Mouse (Mus musculus) liver, embryonic 14.5 days (tissue): ENCODE measurements around the gene Ubxn7. TPM values are rescaled to one million over a fixed set of nuclear protein-coding genes. Genes with fewer than 3 reads are reported as not detected.

Source experiments
- ATAC-seq: fragments of 200-750 bp; cut with Nextera tagmentation; 2 replicates; pipeline ENCODE4 v1.8.0; 2017; ENCODE audit warnings: moderate number of reproducible peaks, mild to moderate bottlenecking, moderate library complexity; ENCODE audit not compliant: insufficient read depth
- DNase-seq, 3 experiments: peaks; one replicate each; pipeline ENCODE4 v3.0.0-alpha.2; 2012 to 2013; ENCODE audit warnings: low read depth in 3 of 3, low spot score in 3 of 3
- H3K27ac ChIP-seq: fragments of 300-500 bp; sonication (generic); 2 replicates; pipeline ENCODE4 v1.5.1; 2014; ENCODE audit warnings: moderate library complexity, mild to moderate bottlenecking, control low read depth, inconsistent platforms
- H3K27me3 ChIP-seq: fragments of 300-500 bp; sonication (generic); 2 replicates; pipeline ENCODE4 v1.6.1; 2014; ENCODE audit warnings: mild to moderate bottlenecking, low read length, moderate library complexity; ENCODE audit not compliant: control insufficient read depth, insufficient read depth
- H3K36me3 ChIP-seq: fragments of 300-500 bp; sonication (generic); replicated peaks from 2 replicates; pipeline ENCODE4 v1.6.1; 2014; ENCODE audit warnings: low read depth; ENCODE audit not compliant: control insufficient read depth, insufficient read depth
- H3K4me1 ChIP-seq, 2 experiments: fragments of 200-500 bp in 1 of 2; fragments of 300-500 bp in 1 of 2; sonication (generic) in 1 of 2; replicated peaks; 2 replicates each; pipeline ENCODE4 v1.6.1; 2012 to 2014; ENCODE audit warnings: antibody characterized with exemption in 1 of 2, inconsistent platforms in 1 of 2, low read length in 1 of 2; ENCODE audit not compliant: control insufficient read depth in 2 of 2, insufficient read depth in 2 of 2
- H3K4me2 ChIP-seq: fragments of 300-500 bp; sonication (generic); 2 replicates; pipeline ENCODE4 v1.6.1; 2014; ENCODE audit warnings: low read depth, mild to moderate bottlenecking, control low read depth, moderate library complexity
- H3K4me3 ChIP-seq, 2 experiments: fragments of 200-500 bp in 1 of 2; fragments of 300-500 bp in 1 of 2; sonication (generic) in 1 of 2; 2 replicates each; pipeline ENCODE4 v1.5.1; 2012 to 2014; ENCODE audit warnings: low read depth in 2 of 2, low read length in 2 of 2, mild to moderate bottlenecking in 2 of 2, control low read depth in 1 of 2, inconsistent platforms in 1 of 2, moderate library complexity in 1 of 2; ENCODE audit not compliant: insufficient read depth in 1 of 2
- H3K9ac ChIP-seq: fragments of 300-500 bp; sonication (generic); replicated peaks from 2 replicates; pipeline ENCODE4 v1.6.1; 2014; ENCODE audit warnings: mild to moderate bottlenecking, control low read depth, moderate library complexity
- H3K9me3 ChIP-seq: fragments of 300-500 bp; sonication (generic); 2 replicates; pipeline ENCODE4 v1.6.1; 2016; ENCODE audit warnings: low read length, mixed read lengths; ENCODE audit not compliant: control insufficient read depth
- CTCF ChIP-seq: IDR thresholded peaks from 2 replicates; pipeline ENCODE4 v1.5.1; 2016; ENCODE audit warnings: antibody characterized with exemption, low read depth, control low read depth
- EP300 ChIP-seq: IDR thresholded peaks from 2 replicates; pipeline ENCODE4 v1.6.1; 2016; ENCODE audit warnings: antibody characterized with exemption, low read depth
- WGBS: fragments of 180-500 bp; shearing (Covaris S2); extraction: QIAGEN DNeasy Blood & Tissue Kit; methylation state at CpG from one replicate; pipeline ENCODE4 v1.1.7; 2014; ENCODE audit not compliant: insufficient replicate concordance; 5-methylcytosine and 5-hydroxymethylcytosine counted together
- polyA plus RNA-seq, 2 experiments: library from polyadenylated mRNA; depleted of rRNA in 1 of 2; stranded (reverse) in 1 of 2; unstranded in 1 of 2; fragments of >200 nt; fragmentation: Nextera tagmentation in 1 of 2; extraction: Ambion mirVana in 1 of 2; gene quantifications; 2 replicates each; pipeline versions ENCODE4 v1.2.1 to v1.2.3; 2012 to 2014

The Ubxn7 gene
- polyA plus RNA-seq, 2 experiments, result 5.1 to 5.4 TPM

- WGBS, result 93% methylated on average over 7 of the region's 7 CpGs
- no peak overlapping the region for H3K4me2 ChIP-seq
These were observed 28.2 kb upstream of the Ubxn7 start for GRCm38 (mm10) chr16:32303886-32304285.

DNA sequence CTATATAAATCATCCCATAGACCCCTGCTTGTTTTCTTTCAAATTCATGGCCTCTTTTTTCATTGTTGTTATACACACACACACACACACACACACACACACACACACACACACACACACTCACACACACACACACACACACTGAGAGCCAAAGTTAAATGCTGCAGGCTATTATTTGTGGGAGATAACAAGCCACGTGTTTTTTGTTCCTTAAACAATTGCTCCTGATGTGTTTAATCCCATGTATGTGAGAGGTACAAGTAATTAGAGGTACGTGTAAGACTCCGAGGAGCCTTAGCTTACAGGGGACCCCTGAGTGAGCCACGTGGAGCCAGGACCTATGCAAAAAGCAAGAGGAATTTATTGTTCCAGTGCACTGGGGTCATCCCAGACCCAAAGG, 20.1 kb upstream of the Ubxn7 start:
- H3K36me3 ChIP-seq, result no peaks in the 10 kb centered on the region
- WGBS, result 66% methylated on average over 4 of the region's 4 CpGs
- TF ChIP-seq CTCF, result no peak
- TF ChIP-seq EP300, result no peak
- H3K4me3 ChIP-seq, result no peak overlapping the region
- DNase-seq (no peak), ATAC-seq (no peak)
- no peaks in the 10 kb centered on the region for H3K4me1 ChIP-seq
- H3K9ac ChIP-seq, result no peak overlapping the region
- no peaks in the 10 kb centered on the region for H3K9me3 ChIP-seq
- H3K4me2 ChIP-seq, result no peak overlapping the region
- H3K27ac ChIP-seq, result no peak overlapping the region
- no peaks in the 10 kb centered on the region for H3K27me3 ChIP-seq

More at GRCm38 (mm10) chr16:32303886-32304285, 28.2 kb upstream of the Ubxn7 start:
- Histone ChIP-seq H3K9ac (no peak overlapping the region), H3K27ac (no peak overlapping the region), H3K4me3 (no peak overlapping the region), H3K4me1 (0 out of 4 replicates have a peak, but pooled peaks cover 0 to 2% of the 10 kb centered on the region in 2 experiments), H3K36me3 (peaks cover 11% of the 10 kb centered on the region), H3K9me3 (no peaks in the 10 kb centered on the region), H3K27me3 (no peaks in the 10 kb centered on the region)
- ATAC-seq (no peak), DNase-seq (no peak)
- no peak for TF ChIP-seq CTCF
- TF ChIP-seq EP300, result no peak

GRCm38 (mm10) chr16:32312386-32312785, 19.7 kb upstream of the Ubxn7 start:
- Histone ChIP-seq H3K27ac (no peak overlapping the region), H3K4me1 (no peaks in the 10 kb centered on the region), H3K36me3 (no peaks in the 10 kb centered on the region), H3K4me2 (no peak overlapping the region), H3K27me3 (no peaks in the 10 kb centered on the region), H3K9me3 (no peaks in the 10 kb centered on the region), H3K9ac (no peak overlapping the region), H3K4me3 (no peak overlapping the region)
- WGBS, result 48% methylated on average over 5 of the region's 5 CpGs
- DNase-seq, result no peak
- no peak for TF ChIP-seq CTCF
- no peak for ATAC-seq

DNA sequence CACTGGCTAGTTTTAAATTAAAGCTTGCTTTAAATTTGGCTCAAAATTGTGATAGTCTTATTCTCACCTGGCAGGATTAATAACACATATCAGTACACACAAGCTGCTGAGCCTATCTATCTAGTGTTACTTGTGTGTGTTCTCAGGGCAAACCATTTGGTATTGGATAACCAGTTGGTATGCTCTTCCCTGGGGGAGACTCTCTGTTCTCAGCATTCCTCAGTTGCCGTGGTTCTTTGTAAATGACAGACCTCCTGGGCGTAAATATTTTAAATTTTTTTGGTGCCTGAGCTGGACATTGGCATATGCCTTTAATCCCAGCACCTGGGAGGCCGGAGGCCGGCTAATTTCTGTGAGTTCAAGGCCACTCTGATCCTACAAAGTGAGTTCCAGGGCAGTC, 19.2 kb upstream of the Ubxn7 start:
- Histone ChIP-seq H3K27ac (no peak overlapping the region), H3K36me3 (no peaks in the 10 kb centered on the region), H3K9ac (no peak overlapping the region), H3K27me3 (no peaks in the 10 kb centered on the region), H3K4me3 (no peak overlapping the region), H3K9me3 (no peaks in the 10 kb centered on the region), H3K4me1 (no peaks in the 10 kb centered on the region), H3K4me2 (no peak overlapping the region)
- DNase-seq (no peak), ATAC-seq (no peak)
- TF ChIP-seq CTCF, result no peak
- no peak for TF ChIP-seq EP300
- WGBS, result 76% methylated on average over 4 of the region's 4 CpGs

GRCm38 (mm10) chr16:32316601-32317000, 15.5 kb upstream of the Ubxn7 start:
- Histone ChIP-seq H3K36me3 (no peaks in the 10 kb centered on the region), H3K4me3 (no peak overlapping the region), H3K4me1 (peaks cover 0 to 3% of the 10 kb centered on the region in 2 experiments; a peak in 1 of 4 replicates), H3K27me3 (no peaks in the 10 kb centered on the region), H3K4me2 (no peak overlapping the region), H3K9me3 (no peaks in the 10 kb centered on the region), H3K9ac (no peak overlapping the region), H3K27ac (no peak overlapping the region)
- DNase-seq (no peak), ATAC-seq (no peak)
- WGBS, result 67% methylated on average over 2 of the region's 2 CpGs
- no peak for TF ChIP-seq CTCF
- no peak for TF ChIP-seq EP300
